Mouse (Mus musculus) limb, embryonic 15.5 days (tissue): Measurements from ENCODE around the gene Apeh. TPM values are rescaled to one million over a fixed set of nuclear protein-coding genes. Genes with fewer than 3 reads are reported as not detected.
A peak's percentile ranks its signal among the peaks of the same experiment; 100 is the strongest.

Experiments used
- ATAC-seq: fragments of 200-750 bp; cut with Nextera tagmentation; 2 replicates; pipeline ENCODE4 v1.8.0; 2017; ENCODE audit warnings: low read depth, moderate TSS enrichment; ENCODE audit not compliant: insufficient number of reproducible peaks, low FRiP score, low TSS enrichment
- H3K27ac ChIP-seq: fragments of 300-500 bp; sonication (generic); 2 replicates; pipeline ENCODE4 v1.5.1; 2015; ENCODE audit warnings: moderate library complexity, mild to moderate bottlenecking, inconsistent platforms
- H3K27me3 ChIP-seq: fragments of 300-500 bp; sonication (generic); 2 replicates; pipeline ENCODE4 v1.6.1; 2015; ENCODE audit warnings: inconsistent platforms
- H3K36me3 ChIP-seq: fragments of 300-500 bp; sonication (generic); 2 replicates; pipeline ENCODE4 v1.6.1; 2015; ENCODE audit warnings: inconsistent platforms
- H3K4me1 ChIP-seq: fragments of 300-500 bp; sonication (generic); 2 replicates; pipeline ENCODE4 v1.6.1; 2015; ENCODE audit warnings: inconsistent platforms
- H3K4me2 ChIP-seq: fragments of 300-500 bp; sonication (generic); 2 replicates; pipeline ENCODE4 v1.6.1; 2015; ENCODE audit warnings: mild to moderate bottlenecking, inconsistent platforms
- H3K4me3 ChIP-seq: fragments of 300-500 bp; sonication (generic); 2 replicates; pipeline ENCODE4 v1.5.1; 2015; ENCODE audit warnings: mild to moderate bottlenecking, inconsistent platforms
- H3K9ac ChIP-seq: fragments of 300-500 bp; sonication (generic); 2 replicates; pipeline ENCODE4 v1.6.1; 2015; ENCODE audit warnings: inconsistent platforms
- H3K9me3 ChIP-seq: fragments of 300-500 bp; sonication (generic); 2 replicates; pipeline ENCODE4 v1.6.1; 2016; ENCODE audit warnings: inconsistent platforms
- WGBS: fragments of 180-500 bp; shearing (Covaris S2); methylation state at CpG from one replicate; pipeline ENCODE4 v1.1.7; 2015; 5-methylcytosine and 5-hydroxymethylcytosine counted together
- polyA plus RNA-seq: library from polyadenylated mRNA; unstranded; fragments of >200 nt; fragmentation: Nextera tagmentation; extraction: Ambion mirVana; gene quantifications from 2 replicates; pipeline ENCODE4 v1.2.1, GENCODE M21; 2015

Apeh gene
- polyA plus RNA-seq, 1 experiment from 2014 or later, result 41.8 TPM

- ATAC-seq, result no peak
These were observed 1.1 kb upstream of the Apeh start for GRCm38 (mm10) chr9:108095518-108095917.

DNA sequence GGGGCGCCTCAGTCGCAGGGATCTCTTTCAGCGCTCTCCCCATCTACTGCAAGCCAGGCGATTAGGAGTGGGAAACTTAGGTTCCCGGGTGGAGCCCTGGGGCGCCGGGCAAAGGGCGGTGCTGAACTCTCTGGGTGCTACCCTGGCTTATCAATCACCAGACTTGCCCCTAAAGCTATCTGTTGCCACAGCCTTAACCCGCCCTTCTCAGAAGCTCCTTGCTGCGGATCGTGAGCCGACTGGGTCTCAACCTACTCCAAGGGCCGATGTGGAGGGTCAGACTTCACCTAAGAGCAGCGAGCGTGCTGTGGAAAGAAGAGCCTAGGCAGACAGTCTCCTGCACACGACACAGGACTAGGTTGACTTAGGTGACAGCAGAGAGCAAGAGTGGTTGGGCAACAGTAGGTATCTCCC is 599 bp upstream of the Apeh start:
- no peak for ATAC-seq
- Histone ChIP-seq H3K36me3 (peaks cover 29% of the 10 kb centered on the region), H3K27ac (peak overlapping the region; percentile 86), H3K4me2 (peak overlapping the region; percentile 98), H3K4me1 (peaks cover 28% of the 10 kb centered on the region), H3K9me3 (no peaks in the 10 kb centered on the region), H3K9ac (peak overlapping the region; percentile 51; the same call in 1 of the 2 replicates), H3K4me3 (peak overlapping the region; percentile 66), H3K27me3 (no peaks in the 10 kb centered on the region)
- WGBS, result under 1% methylated on average over 16 of the region's 16 CpGs

More at GRCm38 (mm10) chr9:108095518-108095917, 1.1 kb upstream of the Apeh start:
- peaks cover 24% of the 10 kb centered on the region for H3K36me3 ChIP-seq
- H3K4me3 ChIP-seq, result peak overlapping the region; percentile 66
- H3K4me2 ChIP-seq, result peak overlapping the region; percentile 98
- H3K4me1 ChIP-seq, result peaks cover 28% of the 10 kb centered on the region
- H3K27ac ChIP-seq, result peak overlapping the region; percentile 86; the same call in 1 of the 2 replicates
- H3K9ac ChIP-seq, result 0 out of 2 replicates have a peak overlapping the region, but pooled peaks have one; percentile 51
- no peaks in the 10 kb centered on the region for H3K9me3 ChIP-seq
- no peaks in the 10 kb centered on the region for H3K27me3 ChIP-seq
- WGBS, result 10% methylated on average over 3 of the region's 3 CpGs

DNA sequence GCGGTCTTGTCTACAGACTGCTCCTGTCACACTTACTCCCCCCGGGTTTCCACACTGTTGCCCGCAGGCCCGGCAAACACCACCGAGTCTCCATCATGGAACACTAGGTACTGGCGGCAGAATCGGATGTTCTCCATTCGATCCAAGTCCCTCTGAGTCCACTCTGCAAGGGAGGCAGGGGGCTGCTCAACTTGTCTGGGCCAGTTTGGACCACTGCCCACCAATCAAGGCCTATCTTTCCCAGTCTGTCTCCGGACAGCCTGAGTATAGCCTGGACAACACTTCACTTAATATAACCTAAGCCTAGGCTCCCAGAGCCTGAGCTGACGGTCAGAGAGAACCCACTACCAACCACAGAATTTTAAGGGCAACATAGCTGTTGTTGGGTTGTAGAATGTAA is 820 bp downstream of the Apeh start:
- WGBS, result 74% methylated on average over 10 of the region's 10 CpGs
- peak overlapping the region; percentile 86 for H3K27ac ChIP-seq
- no peak for ATAC-seq

GRCm38 (mm10) chr9:108090611-108091120 is 3.7 kb downstream of the Apeh start:
- Histone ChIP-seq H3K36me3 (peaks cover 73% of the 10 kb centered on the region), H3K4me3 (no peak overlapping the region), H3K9ac (no peak overlapping the region), H3K27ac (no peak overlapping the region), H3K4me1 (peaks cover 19% of the 10 kb centered on the region), H3K9me3 (no peaks in the 10 kb centered on the region), H3K4me2 (no peak overlapping the region), H3K27me3 (no peaks in the 10 kb centered on the region)
- ATAC-seq, result no peak
- WGBS, result 92% methylated on average over 7 of the region's 7 CpGs

More for the DNA sequence above, 820 bp downstream of the Apeh start:
- H3K27me3 ChIP-seq, result no peaks in the 10 kb centered on the region
- no peaks in the 10 kb centered on the region for H3K9me3 ChIP-seq
- H3K4me2 ChIP-seq, result peak overlapping the region; percentile 98
- H3K9ac ChIP-seq, result no peak overlapping the region
- H3K4me1 ChIP-seq, result peaks cover 28% of the 10 kb centered on the region
- peak overlapping the region; percentile 66 for H3K4me3 ChIP-seq
- peaks cover 44% of the 10 kb centered on the region for H3K36me3 ChIP-seq

- Histone ChIP-seq H3K27me3 (peaks cover 41% of the 10 kb centered on the region), H3K27ac (no peak overlapping the region), H3K36me3 (peaks cover 64% of the 10 kb centered on the region), H3K4me2 (no peak overlapping the region), H3K4me3 (no peak overlapping the region), H3K9ac (no peak overlapping the region), H3K4me1 (peaks cover 7% of the 10 kb centered on the region), H3K9me3 (no peaks in the 10 kb centered on the region)
- WGBS, result 97% methylated on average over 4 of the region's 4 CpGs
- ATAC-seq, result no peak
These were observed 9.1 kb downstream of the Apeh start for GRCm38 (mm10) chr9:108085261-108085660.

DNA sequence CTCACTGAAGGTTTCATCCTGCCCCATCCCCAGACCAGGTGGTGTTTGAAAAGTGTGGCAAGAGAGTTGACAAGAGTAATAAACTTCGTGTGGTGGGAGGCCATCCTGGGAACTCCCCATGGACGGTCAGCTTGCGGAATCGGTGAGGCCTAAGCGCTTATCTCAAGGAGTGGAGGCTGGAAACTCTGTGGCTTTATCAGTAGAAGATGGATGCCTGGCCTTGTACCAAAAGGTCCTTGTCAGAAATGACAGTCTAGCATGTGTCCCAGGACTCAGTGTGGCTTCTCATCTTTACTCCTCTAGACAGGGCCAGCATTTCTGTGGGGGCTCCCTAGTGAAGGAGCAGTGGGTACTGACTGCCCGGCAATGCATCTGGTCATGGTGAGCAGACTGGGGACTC is 10.8 kb downstream of the Apeh start:
- Histone ChIP-seq H3K27me3 (peaks cover 41% of the 10 kb centered on the region), H3K9ac (no peak overlapping the region), H3K4me3 (no peak overlapping the region), H3K4me1 (peaks cover 13% of the 10 kb centered on the region), H3K36me3 (peaks cover 47% of the 10 kb centered on the region), H3K9me3 (no peaks in the 10 kb centered on the region), H3K27ac (no peak overlapping the region), H3K4me2 (no peak overlapping the region)
- WGBS, result 84% methylated on average over 6 of the region's 6 CpGs
- ATAC-seq, result no peak

- peak within 1 kb of the TSS; percentile 19; the same call in 1 of the 2 replicates for H3K4me3 ChIP-seq
- peaks cover 41% of the 10 kb centered on the region for H3K36me3 ChIP-seq
- H3K27ac ChIP-seq, result no peak within 1 kb of the TSS
- H3K9me3 ChIP-seq, result no peaks in the 10 kb centered on the region
- peak within 1 kb of the TSS; percentile 24; the same call in 1 of the 2 replicates for H3K4me2 ChIP-seq
- 26% methylated on average over 12 of the region's 12 CpGs for WGBS
- ATAC-seq, result no peak
- no peak within 1 kb of the TSS for H3K9ac ChIP-seq
- peaks cover 41% of the 10 kb centered on the region for H3K27me3 ChIP-seq
- peaks cover 19% of the 10 kb centered on the region for H3K4me1 ChIP-seq
These were observed 11.4 kb downstream of the Apeh start, which contains the start of gene Rnf123 for GRCm38 (mm10) chr9:108082988-108083431. Gene Rnf123 (minus strand): TSS chr9:108083346.

DNA sequence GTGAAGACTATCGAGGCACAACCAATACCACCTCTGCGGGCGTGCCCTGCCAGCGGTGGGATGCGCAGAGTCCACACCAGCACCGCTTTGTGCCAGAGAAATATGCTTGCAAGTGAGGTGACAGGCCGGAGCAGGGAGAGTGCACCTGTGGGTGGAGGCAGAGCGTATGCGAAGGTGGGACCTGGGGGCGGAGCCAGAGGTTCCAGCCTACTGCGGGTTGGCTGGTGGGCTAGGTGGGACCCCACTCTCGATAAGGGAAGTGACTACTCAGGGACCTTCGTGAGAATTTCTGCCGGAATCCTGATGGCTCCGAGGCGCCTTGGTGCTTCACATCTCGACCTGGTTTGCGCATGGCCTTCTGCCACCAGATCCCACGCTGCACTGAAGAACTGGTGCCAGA is 11.9 kb downstream of the Apeh start:
- 7% methylated on average over 19 of the region's 19 CpGs for WGBS
- Histone ChIP-seq H3K27me3 (peaks cover 41% of the 10 kb centered on the region), H3K4me3 (peak overlapping the region; percentile 19; the same call in 1 of the 2 replicates), H3K9me3 (no peaks in the 10 kb centered on the region), H3K36me3 (peaks cover 36% of the 10 kb centered on the region), H3K4me1 (peaks cover 23% of the 10 kb centered on the region), H3K9ac (no peak overlapping the region), H3K4me2 (peak overlapping the region; percentile 24; the same call in 1 of the 2 replicates), H3K27ac (no peak overlapping the region)
- no peak for ATAC-seq

- Histone ChIP-seq H3K27ac (no peak within 1 kb of the TSS), H3K4me1 (peaks cover 23% of the 10 kb centered on the region), H3K27me3 (peaks cover 41% of the 10 kb centered on the region), H3K9me3 (no peaks in the 10 kb centered on the region), H3K36me3 (peaks cover 13% of the 10 kb centered on the region), H3K4me3 (peak within 1 kb of the TSS; percentile 79), H3K4me2 (peak within 1 kb of the TSS; percentile 85), H3K9ac (peak within 1 kb of the TSS; percentile 93)
- peak; percentile 37; the same call in 1 of the 2 replicates for ATAC-seq
- 62% methylated on average over 5 of the region's 5 CpGs for WGBS
These were observed 14.2 kb downstream of the Apeh start, which contains the start of gene Mst1 for GRCm38 (mm10) chr9:108080168-108080567. Gene Mst1 (plus strand): TSS chr9:108080436.

DNA sequence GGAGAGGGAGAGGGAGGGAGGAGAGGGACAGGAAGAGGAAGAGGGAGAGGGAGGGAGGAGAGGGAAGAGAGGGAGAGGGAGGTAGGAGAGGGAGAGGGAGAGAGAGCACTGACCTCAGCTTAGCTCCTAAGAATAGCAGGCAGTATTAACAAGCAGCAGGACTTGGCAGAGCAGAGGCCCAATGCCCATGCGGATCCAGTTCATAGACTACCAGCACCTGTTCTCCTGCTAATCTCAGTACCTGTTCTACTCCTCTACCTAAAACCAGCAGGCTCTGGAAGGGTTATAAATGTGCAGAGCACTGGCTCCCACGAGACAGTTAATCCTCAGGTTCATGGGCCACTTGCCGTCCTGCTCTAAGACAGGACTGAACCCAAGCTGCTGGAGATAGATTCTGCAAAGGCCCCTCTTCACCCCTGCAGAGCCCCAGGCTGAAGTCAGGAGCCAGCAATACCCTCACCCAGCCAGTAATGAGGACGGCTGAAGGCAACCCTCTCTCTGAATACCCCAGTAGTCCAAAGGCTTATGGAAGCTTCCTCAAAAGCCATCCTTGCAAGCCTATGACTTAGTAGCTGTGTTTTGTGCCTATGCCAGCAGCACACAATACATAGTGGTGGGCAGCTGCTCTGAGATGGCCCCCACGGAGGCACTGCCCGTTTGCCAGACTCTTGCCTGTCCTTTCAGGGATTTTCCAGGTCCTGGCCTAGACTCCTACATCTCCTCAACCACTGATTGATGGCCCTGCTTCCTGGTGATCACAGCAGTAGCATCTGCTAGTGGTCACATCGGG is 21.1 kb downstream of the Apeh start:
- Histone ChIP-seq H3K9me3 (no peaks in the 10 kb centered on the region), H3K4me2 (no peak overlapping the region), H3K4me1 (peaks cover 7% of the 10 kb centered on the region), H3K27me3 (no peaks in the 10 kb centered on the region), H3K36me3 (peaks cover 29% of the 10 kb centered on the region), H3K27ac (no peak overlapping the region), H3K4me3 (no peak overlapping the region), H3K9ac (no peak overlapping the region)
- 61% methylated on average over 7 of the region's 7 CpGs for WGBS
- ATAC-seq, result 0 out of 2 replicates have a peak, but pooled peaks have one; percentile 19

- Histone ChIP-seq H3K27ac (peak overlapping the region; percentile 71; the same call in 1 of the 2 replicates), H3K27me3 (no peaks in the 10 kb centered on the region), H3K4me1 (no peaks in the 10 kb centered on the region), H3K4me2 (no peak overlapping the region), H3K4me3 (no peak overlapping the region), H3K9me3 (no peaks in the 10 kb centered on the region), H3K9ac (0 out of 2 replicates have a peak overlapping the region, but pooled peaks have one; percentile 8), H3K36me3 (peaks cover 29% of the 10 kb centered on the region)
- ATAC-seq, result no peak
- WGBS, result 59% methylated on average over 9 of the region's 9 CpGs
These were observed 21.9 kb downstream of the Apeh start for GRCm38 (mm10) chr9:108072481-108072924.

- ATAC-seq, result no peak
- Histone ChIP-seq H3K4me3 (no peak overlapping the region), H3K4me1 (no peaks in the 10 kb centered on the region), H3K9ac (no peak overlapping the region), H3K4me2 (no peak overlapping the region), H3K27ac (peak overlapping the region; percentile 71; the same call in 1 of the 2 replicates), H3K9me3 (no peaks in the 10 kb centered on the region), H3K27me3 (no peaks in the 10 kb centered on the region), H3K36me3 (peaks cover 29% of the 10 kb centered on the region)
- 84% methylated on average over 4 of the region's 4 CpGs for WGBS
These were observed 22.6 kb downstream of the Apeh start for GRCm38 (mm10) chr9:108071801-108072200.
